Mouse (Mus musculus) lung, adult 18-20 months (tissue): ENCODE results near the gene Gm20929.
"Not testable (repeated sequence)": the region's sequence is repeated elsewhere in the genome, so short reads cannot be mapped to it uniquely, and the experiment has no call there.

ENCODE experiments used
- DNase-seq, 2 experiments: peaks; one replicate each; pipeline ENCODE4 v3.0.0; 2022; ENCODE audit warnings: mixed read lengths in 2 of 2

Gene Gm20929

GRCm38 (mm10) chrY:53843649-53844048 lies at the start of gene Gm20929:
Gm20929 (plus strand) TSS chrY:53843949.
- DNase-seq, result not testable (repeated sequence)
